Mouse (Mus musculus) urinary bladder, postnatal 14 days (tissue): ENCODE results near the gene Rtkn.

ENCODE experiments used
- DNase-seq: peaks from one replicate; pipeline ENCODE4 v3.0.0; 2021; ENCODE audit warnings: low spot score

Rtkn gene

DNA sequence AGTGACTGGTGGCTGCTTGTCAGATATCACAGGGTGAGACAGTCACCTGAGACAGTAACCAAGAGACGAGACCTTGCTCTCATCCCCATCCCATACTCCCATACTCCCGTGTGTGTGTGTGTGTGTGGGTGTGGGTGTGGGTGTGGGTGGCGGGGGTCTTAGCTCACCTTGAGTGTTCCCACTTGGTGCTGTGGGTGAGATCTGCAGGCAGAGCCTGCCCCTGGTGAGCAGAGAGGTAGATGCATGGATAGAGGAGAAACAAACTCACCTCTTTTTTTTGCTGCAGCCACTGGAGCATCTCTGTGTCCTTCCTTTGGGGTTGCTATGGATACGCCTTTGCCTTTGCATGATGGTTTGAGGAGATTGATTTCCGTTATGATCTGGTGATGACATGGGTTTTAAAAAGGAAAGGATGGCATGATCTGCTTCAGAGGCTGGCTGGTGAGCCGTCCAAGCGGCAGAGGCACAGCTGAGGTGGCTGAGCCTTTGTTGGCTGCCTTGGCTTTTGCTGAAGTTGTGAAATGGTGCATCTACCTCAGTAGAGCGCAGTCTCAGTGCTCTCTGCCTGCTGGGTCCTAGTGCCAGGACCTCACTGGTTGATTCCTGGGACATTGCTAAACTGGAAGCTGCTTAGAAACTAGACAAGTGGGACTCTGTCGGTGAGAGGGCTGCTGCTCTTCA, 37.1 kb downstream of the Rtkn start:
- no peak for DNase-seq

DNA sequence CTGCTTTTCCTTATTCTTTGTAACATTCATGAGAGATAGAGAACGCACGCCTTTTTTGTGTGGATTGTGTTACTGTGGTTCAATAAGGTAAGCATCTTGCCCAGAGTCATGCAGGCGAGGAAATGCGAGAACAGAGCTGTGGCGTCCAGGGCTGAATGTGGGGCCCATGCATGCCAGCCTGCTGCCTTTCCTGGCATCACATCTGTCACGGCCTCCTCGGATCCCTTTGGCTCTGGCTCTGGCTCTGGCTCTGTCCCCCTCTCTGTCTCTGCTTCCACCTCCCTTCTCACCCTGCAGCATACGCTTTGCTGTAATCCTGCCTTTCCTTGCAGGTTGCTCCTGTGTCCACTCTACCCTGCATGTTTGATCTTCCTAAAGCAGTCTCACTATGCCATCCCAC, 40.7 kb downstream of the Rtkn start:
- no peak for DNase-seq

DNA sequence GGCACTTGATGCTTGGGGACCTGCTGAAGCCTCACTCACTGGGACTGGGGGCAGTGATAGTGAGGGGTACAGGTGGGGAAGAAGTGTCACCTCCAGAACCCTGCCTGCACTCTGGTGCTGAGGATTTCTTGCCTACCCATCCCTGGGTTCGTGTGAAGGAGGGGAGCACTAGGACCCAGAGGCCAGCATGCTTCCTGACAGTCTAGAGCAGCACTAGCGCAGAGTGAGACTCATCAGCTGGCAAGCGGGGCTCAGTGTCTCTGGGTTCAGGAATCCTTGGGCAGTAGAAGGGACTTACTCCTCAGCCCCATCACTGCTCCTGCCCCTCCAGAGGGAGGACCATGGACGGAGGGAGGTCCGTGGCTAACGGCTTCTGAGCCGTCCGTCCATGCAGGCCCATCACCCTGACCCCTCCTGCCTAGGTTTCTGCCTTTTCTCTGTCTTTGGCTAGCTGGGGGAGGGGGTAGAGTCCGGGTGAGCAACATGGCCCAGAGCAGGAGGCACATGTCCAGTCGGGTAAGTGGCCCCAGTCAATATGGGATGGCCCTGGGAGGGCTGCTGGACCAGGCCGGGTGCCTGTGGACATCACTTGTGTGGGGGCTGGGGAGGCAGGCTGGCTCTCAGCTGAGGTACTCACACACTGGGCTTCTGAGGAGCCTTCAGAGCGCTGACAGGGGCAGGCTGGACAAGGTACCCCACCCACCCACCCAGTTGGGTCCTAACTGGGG, 44.3 kb downstream of the Rtkn start:
- no peak for DNase-seq

DNA sequence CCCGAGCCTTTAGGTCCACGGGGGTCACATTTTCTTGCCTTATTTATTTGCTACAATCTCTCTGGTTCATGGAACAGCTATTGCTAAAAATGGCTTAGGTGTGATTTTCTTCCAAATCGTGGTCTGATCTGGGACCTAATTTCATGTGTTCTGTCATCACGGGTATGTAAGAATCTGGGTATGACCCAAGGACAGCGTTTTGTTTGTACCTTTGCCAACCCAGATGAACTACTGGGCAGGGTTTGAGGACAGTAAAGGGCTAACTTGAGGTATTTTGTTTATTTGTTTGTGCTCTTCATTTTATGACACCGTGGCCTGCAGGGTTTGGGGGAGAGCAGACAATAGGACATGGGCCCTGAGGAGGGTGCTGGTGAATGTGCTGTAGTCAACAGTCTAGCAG, 45.3 kb downstream of the Rtkn start:
- no peak for DNase-seq

DNA sequence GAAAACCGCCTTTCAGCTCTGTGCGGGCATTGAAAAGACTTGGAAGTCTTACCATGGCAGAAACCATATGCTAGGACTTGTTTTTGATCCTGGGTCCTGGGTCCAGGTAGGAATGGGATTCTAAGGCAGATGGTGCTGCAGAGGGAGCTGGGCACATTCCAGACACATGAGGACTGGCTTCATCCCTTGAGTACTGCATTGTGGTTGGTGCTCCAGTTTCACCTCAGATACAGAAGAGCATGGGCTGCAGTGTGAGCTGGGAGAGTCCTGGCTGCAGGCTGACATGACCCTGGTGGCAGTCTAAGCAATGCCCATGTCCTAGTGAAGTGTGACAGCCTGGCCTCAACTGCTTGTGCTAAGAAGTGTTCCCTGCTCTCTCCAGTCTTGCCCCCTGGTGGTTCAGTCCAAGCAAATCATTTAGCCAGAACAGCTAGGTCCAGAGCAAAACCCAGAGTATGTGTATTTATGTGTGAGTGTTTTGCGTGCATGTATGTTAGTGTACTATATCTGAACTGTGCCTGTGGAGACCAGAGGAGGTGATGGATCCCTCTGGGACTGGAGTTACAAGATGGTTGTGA, 49.7 kb downstream of the Rtkn start:
- DNase-seq, result no peak

DNA sequence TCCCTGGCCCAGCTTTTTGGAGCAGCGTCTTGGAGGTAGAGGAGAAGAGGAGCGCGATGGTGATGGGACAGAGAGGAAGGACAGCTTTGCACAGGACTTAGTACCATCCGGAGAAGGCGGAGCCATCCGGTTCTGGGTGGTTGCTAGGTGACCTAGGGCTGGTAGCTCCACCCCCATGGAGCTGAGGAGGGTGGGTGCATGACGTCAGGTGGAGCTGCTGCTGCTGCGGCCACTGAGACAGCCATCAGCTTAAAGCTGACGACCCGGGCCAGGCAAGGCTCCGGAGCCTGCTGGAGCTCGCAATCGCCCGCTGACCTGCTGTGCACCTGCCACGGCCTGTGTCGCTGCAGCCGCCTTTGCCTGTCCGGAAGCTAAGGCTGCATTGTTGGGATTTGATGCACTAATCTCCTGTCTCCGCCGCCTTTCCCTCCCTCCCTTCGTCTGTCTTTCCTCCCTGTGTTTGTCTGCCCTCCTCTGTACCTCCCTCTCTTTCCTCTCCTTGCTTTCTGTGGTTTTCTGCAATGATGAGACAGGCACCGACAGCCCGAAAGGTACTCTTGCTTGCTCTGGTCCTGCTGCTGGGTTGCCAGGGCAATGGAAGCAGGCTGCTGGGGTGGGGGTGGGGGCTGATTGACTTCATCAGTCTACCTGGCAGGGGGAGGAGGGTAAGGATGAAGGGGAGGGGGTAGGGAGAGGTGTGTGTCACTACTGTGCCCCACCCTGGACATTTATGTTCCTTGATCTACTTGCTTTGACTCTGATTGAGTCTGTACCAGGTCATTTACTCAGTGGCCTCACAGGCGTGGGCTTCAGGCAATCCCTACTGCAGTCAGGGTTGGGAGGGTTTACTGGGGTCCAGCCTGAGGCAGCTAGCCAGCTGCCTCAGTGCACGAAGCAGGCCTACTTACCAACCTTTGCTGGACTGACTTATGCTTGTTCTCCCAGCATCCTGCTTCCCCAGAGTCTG, 50.9 kb downstream of the Rtkn start:
- peak; percentile 24 for DNase-seq

DNA sequence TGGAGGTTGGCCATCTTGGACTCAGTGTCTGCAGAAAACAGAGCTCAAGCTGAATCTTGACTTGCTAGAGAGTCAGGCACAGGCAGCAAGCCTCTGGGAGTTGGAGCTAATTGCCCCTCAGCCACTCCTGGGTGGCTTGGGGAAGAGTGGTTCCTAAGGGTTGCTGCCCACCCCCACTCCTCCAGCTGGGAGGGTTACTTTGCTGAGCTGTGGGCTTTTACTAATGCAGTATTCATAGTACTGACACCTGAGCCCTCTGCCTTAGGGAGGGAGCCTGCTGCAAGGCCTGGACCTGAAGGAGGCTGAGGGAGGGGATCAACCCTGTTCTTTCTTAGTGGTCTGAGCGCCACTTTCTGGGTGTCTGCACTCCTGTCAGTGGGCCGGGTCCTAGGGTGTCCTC, 51.7 kb downstream of the Rtkn start:
- no peak for DNase-seq

DNA sequence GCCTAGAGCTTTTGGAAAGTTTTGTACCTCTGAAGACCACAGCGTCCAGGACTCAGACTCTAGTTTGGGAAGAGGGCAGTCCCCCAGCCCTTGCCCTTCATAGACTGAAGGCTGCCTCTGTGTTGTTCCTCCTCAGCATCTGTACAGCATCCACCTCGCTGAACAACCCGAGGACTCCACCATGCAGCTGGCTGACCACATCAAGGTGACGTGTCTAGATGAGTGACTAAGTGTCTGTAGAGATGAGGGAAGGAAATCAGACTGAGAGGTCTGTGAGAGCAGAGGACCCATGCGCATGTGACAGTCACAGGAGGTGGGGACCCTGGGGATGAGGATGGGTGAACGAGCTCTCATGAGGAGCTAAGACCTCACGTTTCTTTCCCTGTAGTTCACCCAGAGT, 58.3 kb downstream of the Rtkn start:
- DNase-seq, result no peak

DNA sequence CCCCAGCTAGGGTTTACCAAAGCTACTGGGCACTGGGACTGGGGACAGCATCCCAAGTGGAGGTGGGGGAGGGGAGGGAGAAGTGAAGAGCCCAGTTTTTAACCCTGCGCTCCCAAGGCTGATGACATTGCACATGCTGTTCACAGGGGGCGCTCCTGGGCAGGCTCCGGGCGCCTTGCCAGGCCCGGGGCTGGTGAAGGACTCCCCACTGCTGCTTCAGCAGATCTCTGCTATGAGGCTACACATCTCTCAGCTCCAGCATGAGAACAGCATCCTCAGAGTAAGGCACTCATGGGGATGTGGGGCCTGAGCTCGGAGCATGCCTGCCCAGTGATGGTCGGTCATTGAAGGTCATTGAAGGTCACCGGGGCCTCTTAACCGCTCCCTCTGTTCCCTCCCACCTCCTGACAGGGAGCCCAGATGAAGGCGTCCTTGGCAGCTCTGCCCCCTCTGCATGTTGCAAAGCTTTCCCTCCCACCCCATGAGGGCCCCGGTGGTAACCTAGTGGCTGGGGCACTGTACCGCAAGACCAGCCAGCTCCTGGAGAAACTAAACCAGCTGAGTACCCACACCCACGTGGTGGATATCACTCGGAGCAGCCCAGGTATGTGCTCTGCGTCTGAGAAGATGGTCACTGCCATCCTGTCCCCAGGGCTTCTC, 62.2 kb downstream of the Rtkn start:
- DNase-seq, result peak; percentile 25
